Mouse (Mus musculus) embryonic fibroblast, embryonic 13.5 days (primary cell): ENCODE data around the gene Myo5c.

Experiments
- CTCF ChIP-seq: IDR thresholded peaks from 2 replicates; pipeline ENCODE4 v1.5.1; 2011; ENCODE audit warnings: mild to moderate bottlenecking, control low read depth, low read length, moderate library complexity, borderline replicate concordance; ENCODE audit not compliant: insufficient read depth
- POLR2A ChIP-seq: IDR thresholded peaks from 2 replicates; pipeline ENCODE4 v1.6.1; 2011; ENCODE audit warnings: low read depth, mild to moderate bottlenecking, control low read depth, low read length, moderate library complexity

GRCm38 (mm10) chr9:75243730-75244406 is 12.0 kb downstream of the Myo5c start:
- no peak for TF ChIP-seq POLR2A
- no peak for TF ChIP-seq CTCF
